Mouse (Mus musculus): Measurements from ENCODE around the gene Gm16442. TPM values are rescaled to one million over a fixed set of nuclear protein-coding genes. Genes with fewer than 3 reads are reported as not detected.

Gm16442 gene
- polyA plus RNA-seq (2012), result not detected in 2 replicates

DNA sequence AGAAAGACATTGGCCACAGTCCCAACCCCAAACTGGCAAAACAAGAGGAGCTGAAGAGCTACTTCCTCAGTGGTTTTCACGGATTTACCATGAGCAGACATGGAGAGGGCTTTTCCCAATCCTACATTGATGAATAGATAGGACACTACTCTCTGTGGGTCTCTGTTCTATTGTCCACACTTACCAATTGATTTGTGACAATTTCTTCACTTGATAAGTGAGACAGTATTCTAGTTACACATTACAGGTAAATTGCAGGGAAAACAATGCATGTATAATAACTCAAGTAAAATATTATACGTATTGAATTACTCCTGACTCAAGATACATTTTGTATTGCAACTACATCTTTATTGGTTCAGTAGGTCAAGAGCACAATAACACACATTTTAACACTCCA is at the start of gene Gm16442:
Gene Gm16442, minus strand, starts transcription at position 101 of the 400 bp plus-strand sequence.

DNA sequence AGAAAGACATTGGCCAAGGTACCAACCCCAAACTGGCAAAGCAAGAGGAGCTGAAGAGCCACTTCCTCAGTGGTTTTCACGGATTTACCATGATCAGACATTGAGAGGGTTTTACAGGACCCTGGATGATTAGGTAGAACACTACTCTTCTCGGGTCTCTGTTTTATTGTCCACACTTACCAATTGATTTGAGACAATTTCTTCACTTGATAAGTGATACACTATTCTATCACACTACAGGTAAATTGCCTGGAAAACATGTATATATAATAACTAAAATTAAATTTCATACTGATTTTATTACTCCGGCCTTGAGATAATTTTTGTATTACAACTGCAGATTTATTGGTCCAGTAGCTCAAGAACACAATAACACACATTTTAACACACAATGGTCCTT is 45.9 kb upstream of the Gm16442 start, which contains the start of gene Vmn1r94:
Gene Vmn1r94, minus strand, starts transcription at position 101 of the 400 bp plus-strand sequence.

DNA sequence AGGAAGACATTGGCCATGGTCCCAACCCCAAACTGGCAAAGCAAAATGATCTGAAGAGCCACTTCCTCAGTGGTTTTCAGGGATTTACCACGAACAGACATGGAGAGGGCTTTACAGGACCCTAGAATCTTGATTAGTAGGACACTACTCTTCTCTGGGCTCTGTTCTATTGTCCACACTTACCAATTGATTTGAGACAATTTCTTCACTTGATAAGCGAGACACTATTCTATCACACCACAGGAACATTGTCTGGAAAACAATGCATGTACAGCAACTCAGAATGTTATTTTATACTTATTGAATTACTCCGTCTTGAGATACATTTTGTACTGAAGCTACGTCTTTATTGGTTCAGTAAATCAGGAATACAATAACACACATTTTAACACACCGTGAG is 16.6 kb upstream of the Gm16442 start, which contains the start of gene Vmn1r93:
Gene Vmn1r93, minus strand, starts transcription at position 101 of the 400 bp plus-strand sequence.

GRCm38 (mm10) chr7:20099380-20099779 is 23.0 kb downstream of the Gm16442 start, which contains the start of gene Vmn1r91:
Vmn1r91 (plus strand) TSS chr7:20099680.

Other genes starting within 250 kb of the Gm16442 start
- gene Ceacam19, start 234.6 kb downstream of the Gm16442 start, polyA plus RNA-seq (2012), result not detected in 2 replicates
- 1.8 and 1.9 TPM in 2 replicates for gene Pvr, start 201.4 kb downstream of the Gm16442 start, polyA plus RNA-seq (2012)
- gene Igsf23, start 171.8 kb downstream of the Gm16442 start, polyA plus RNA-seq (2012), result 0.04 TPM in 1 of 2 replicates, not detected in the other
- not detected in 2 replicates for gene Ceacam20, start 157.2 kb downstream of the Gm16442 start, polyA plus RNA-seq (2012)
- gene Nlrp9b, start 131.1 kb downstream of the Gm16442 start, polyA plus RNA-seq (2012), result not detected in 2 replicates
- gene Vmn1r91, start 22.9 kb downstream of the Gm16442 start, polyA plus RNA-seq (2012), result not detected in 2 replicates
- gene Vmn1r93, start 16.5 kb upstream of the Gm16442 start, polyA plus RNA-seq (2012), result not detected in 2 replicates
- not detected in 2 replicates for gene Vmn1r94, start 45.8 kb upstream of the Gm16442 start, polyA plus RNA-seq (2012)
- gene Vmn1r95, start 71.1 kb upstream of the Gm16442 start, polyA plus RNA-seq (2012), result not detected in 2 replicates
- gene Gm6164, start 83.0 kb upstream of the Gm16442 start, polyA plus RNA-seq (2012), result not detected in 2 replicates
- not detected in 2 replicates for gene Gm4498, start 111.2 kb upstream of the Gm16442 start, polyA plus RNA-seq (2012)
- not detected in 2 replicates for gene Gm5890, start 140.3 kb upstream of the Gm16442 start, polyA plus RNA-seq (2012)
- gene Gm4133, start 211.5 kb upstream of the Gm16442 start, polyA plus RNA-seq (2012), result not detected in 2 replicates

Data from megakaryocyte-erythroid progenitor cell, adult 5 weeks (primary cell).